Comparison of ENCODE assay signal across 1 mouse cellular context in the genomic region with DNA sequence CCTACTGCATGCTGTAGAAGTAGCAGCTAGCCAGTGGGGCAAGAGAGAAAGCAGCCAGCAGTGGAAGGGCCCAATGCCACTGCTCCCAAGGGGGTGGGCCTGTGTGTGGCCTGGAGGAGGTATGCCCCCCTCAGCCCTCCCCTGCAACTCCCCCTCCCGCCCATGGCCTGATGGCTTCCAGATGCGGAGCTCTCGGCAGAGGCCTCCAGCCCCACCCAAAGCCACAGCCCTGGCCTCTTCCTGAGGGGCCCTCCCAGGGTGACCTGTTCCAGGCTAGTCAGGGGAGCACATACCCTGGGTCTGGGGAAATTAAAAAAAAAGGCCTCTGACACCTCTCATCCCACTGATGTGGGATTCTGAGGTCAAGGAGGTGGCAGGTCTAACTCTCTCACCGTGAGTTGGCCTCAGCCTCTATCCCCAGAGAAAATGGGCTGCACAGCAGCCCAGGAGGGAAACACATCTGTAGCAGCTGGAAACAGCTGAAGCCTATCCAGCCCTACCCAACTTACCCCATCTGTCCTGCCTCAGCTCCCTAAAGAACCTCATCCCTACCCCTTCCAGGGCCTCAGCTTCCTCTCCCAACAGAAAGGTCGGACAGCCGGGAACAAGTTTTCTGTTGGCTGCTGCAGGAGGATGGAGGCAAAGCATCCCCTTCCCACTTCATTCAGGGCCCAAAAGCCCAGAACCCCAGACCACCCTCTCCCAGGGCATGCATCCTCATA.
TF ChIP-seq lines count a peak whose summit lies in the region.

No protein-coding gene starts in this region.

TF ChIP-seq in CH12.LX, 34 proteins besides CTCF, POLR2A, EP300 and RAD21 (continued from another document):
- no peak for TF ChIP-seq MAX (IDR thresholded peaks at IDR 0.05; ENCODE audit: low read length)
- TF ChIP-seq CHD1 (IDR thresholded peaks at IDR 0.05; ENCODE audit: low read depth, low read length), result no peak
- TF ChIP-seq JUND (conservative IDR thresholded peaks at IDR 0.05; ENCODE audit: low read depth, low read length), result no peak
- no peak for TF ChIP-seq RCOR1 (conservative IDR thresholded peaks at IDR 0.05; ENCODE audit: low read depth, low read length)
- TF ChIP-seq IRF4 (IDR thresholded peaks at IDR 0.05; ENCODE audit: low read depth, low read length), result no peak
- no peak for TF ChIP-seq JUN (IDR thresholded peaks at IDR 0.05; ENCODE audit: insufficient read depth, low read depth, low read length)
- TF ChIP-seq HCFC1 (IDR thresholded peaks at IDR 0.05; ENCODE audit: low read depth, low read length), result no peak
- TF ChIP-seq CHD2 (IDR thresholded peaks at IDR 0.05; ENCODE audit: low read length), result no peak
- TF ChIP-seq MAFK (IDR thresholded peaks at IDR 0.05; ENCODE audit: insufficient replicate concordance, low read length), result no peak
- no peak for TF ChIP-seq SMC3 (IDR thresholded peaks at IDR 0.05; ENCODE audit: low read depth, low read length)
- TF ChIP-seq E2F4 (IDR thresholded peaks at IDR 0.05; ENCODE audit: insufficient replicate concordance, low read depth, low read length), result no peak
- no peak for TF ChIP-seq GABPA (IDR thresholded peaks at IDR 0.05; ENCODE audit: insufficient replicate concordance, low read depth, low read length)
- no peak for TF ChIP-seq NELFE (IDR thresholded peaks at IDR 0.05; ENCODE audit: low read depth, low read length)
- peak; percentile 61; the same call in 1 of the 2 replicates for TF ChIP-seq TCF12 (IDR thresholded peaks at IDR 0.05; ENCODE audit: low read depth, low read length)
- TF ChIP-seq TBP (conservative IDR thresholded peaks at IDR 0.05; ENCODE audit: low read depth, low read length), result no peak
- no peak for TF ChIP-seq NRF1 (IDR thresholded peaks at IDR 0.05; ENCODE audit: low read depth, low read length)
- TF ChIP-seq MEF2A (IDR thresholded peaks at IDR 0.05; ENCODE audit: borderline replicate concordance, low read depth, low read length), result no peak; the same call in 1 of the 2 replicates
- TF ChIP-seq UBTF (IDR thresholded peaks at IDR 0.05; ENCODE audit: low read depth, low read length), result no peak
- no peak for TF ChIP-seq USF2 (conservative IDR thresholded peaks at IDR 0.05; ENCODE audit: low read depth, low read length)
- no peak for TF ChIP-seq USF1 (IDR thresholded peaks at IDR 0.05; ENCODE audit: low read depth, low read length)
- no peak for TF ChIP-seq ZKSCAN1 (IDR thresholded peaks at IDR 0.05; ENCODE audit: borderline replicate concordance, low read depth, low read length)
- no peak for TF ChIP-seq ZC3H11A (IDR thresholded peaks at IDR 0.05; ENCODE audit: low read depth, low read length)
- no peak for TF ChIP-seq MYC (IDR thresholded peaks at IDR 0.05; ENCODE audit: low read depth, low read length)
- no peak for TF ChIP-seq ZMIZ1 (IDR thresholded peaks at IDR 0.05; ENCODE audit: low read depth, low read length)
- TF ChIP-seq SIN3A (IDR thresholded peaks at IDR 0.05; ENCODE audit: low read length), result no peak
- TF ChIP-seq ZNF384 (IDR thresholded peaks at IDR 0.05; ENCODE audit: low read depth, low read length), result peak; percentile 62; the same call in 1 of the 2 replicates
- TF ChIP-seq MXI1 (IDR thresholded peaks at IDR 0.05; ENCODE audit: low read depth, low read length), result peak; percentile 5; the same call in 1 of the 2 replicates
- TF ChIP-seq MAZ (IDR thresholded peaks at IDR 0.05; ENCODE audit: low read depth, low read length), result peak; percentile 60
- TF ChIP-seq ETS1 (conservative IDR thresholded peaks at IDR 0.05; ENCODE audit: low read depth, low read length), result peak; percentile 33
- no peak for TF ChIP-seq POLR2AphosphoS2 (IDR thresholded peaks at IDR 0.05; ENCODE audit: low read depth, low read length)
- no peak for TF ChIP-seq KAT2A (IDR thresholded peaks at IDR 0.05; ENCODE audit: insufficient replicate concordance, low read length)
- no peak for TF ChIP-seq ELF1 (IDR thresholded peaks at IDR 0.05; ENCODE audit: low read depth, low read length)
- TF ChIP-seq BHLHE40 (IDR thresholded peaks at IDR 0.05; ENCODE audit: low read depth, low read length), result no peak
TF ChIP-seq in CH12.LX: peak in this region for 5.
